Mouse (Mus musculus) G1E (cell line): ENCODE results near the gene Slc9a4.

Experiments
- CTCF ChIP-seq: IDR thresholded peaks from 2 replicates; pipeline ENCODE4 v1.5.1; 2012; ENCODE audit warnings: low read depth, low read length, inconsistent platforms, mixed read lengths
- GATA1 ChIP-seq: IDR thresholded peaks from 2 replicates; pipeline ENCODE4 v1.6.1; 2012; ENCODE audit warnings: borderline replicate concordance, low read length, inconsistent platforms, mixed read lengths
- POLR2AphosphoS5 ChIP-seq: IDR thresholded peaks from 2 replicates; pipeline ENCODE4 v1.6.1; 2012; ENCODE audit warnings: low read depth, low read length, inconsistent platforms; ENCODE audit not compliant: insufficient replicate concordance

DNA sequence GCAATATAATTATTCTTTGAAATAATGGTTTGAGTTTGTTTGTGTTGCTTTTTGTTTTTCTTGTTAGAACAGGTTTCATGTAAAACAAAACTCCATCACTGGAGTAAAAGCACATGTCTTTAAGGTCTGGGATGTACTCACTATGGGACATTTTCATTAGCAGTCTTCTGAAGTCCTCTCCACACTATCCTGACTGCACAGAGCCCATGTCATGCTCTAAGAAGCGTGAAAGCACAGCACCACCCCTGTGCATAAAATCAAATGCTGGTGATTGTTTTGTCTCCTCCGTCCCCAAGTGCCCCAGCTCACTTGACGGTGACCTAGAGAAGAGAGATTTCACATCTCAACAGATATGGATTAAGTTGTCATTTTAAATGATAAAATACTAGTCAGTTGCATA is 45.1 kb downstream of the Slc9a4 start:
- TF ChIP-seq CTCF (no peak), GATA1 (no peak), POLR2AphosphoS5 (no peak)
